Mouse (Mus musculus): ENCODE measurements around the gene S100a16. TPM values are rescaled to one million over a fixed set of nuclear protein-coding genes. Genes with fewer than 3 reads are reported as not detected.

The S100a16 gene
- 12.6 TPM for polyA plus RNA-seq (2014; fragmentation: Illumina TruSeq; extraction: RNeasy Lipid Tissue Mini Kit (QIAGEN cat#74804); ENCODE audit: low read depth, low replicate concordance)

DNA sequence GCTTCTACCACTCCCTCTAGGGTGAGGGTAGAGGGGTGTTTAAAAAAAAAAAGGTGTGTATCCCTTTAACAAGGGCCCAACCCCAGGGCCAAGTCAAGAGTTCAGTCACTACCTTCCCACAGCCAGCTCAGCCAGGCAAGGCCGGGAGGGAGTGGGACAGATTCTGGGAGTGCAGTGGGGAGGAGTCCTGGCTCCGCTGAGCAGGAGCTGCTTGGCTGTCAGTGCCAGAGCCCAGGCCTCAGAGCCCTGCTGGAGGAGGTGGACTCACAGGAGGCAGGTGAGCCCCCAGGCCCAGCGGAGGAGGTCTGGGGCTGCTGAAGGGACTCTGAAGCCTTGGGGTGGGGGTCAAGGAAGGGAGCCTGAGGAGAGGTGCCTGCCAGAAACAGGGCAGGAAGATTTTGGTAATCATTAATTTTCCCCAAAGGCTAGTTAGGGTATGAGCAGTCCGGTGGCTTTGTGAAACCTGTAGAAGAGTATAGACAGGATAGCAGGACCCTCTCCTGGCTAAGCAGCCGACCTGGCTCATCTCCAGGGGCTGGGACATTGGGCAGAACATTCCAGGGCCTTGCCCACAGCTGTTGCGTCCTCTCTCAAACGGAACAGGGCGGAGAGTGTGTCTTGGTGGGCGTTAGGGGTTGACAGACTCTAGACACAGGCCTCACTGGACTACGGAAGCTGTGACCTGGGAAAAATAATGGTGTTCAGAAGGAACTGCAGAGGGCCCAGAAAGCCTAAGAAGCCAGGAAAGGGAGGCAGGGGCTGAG lies at the start of gene S100a16:
Gene S100a16, plus strand, starts transcription at position 114 of the 764 bp plus-strand sequence.

DNA sequence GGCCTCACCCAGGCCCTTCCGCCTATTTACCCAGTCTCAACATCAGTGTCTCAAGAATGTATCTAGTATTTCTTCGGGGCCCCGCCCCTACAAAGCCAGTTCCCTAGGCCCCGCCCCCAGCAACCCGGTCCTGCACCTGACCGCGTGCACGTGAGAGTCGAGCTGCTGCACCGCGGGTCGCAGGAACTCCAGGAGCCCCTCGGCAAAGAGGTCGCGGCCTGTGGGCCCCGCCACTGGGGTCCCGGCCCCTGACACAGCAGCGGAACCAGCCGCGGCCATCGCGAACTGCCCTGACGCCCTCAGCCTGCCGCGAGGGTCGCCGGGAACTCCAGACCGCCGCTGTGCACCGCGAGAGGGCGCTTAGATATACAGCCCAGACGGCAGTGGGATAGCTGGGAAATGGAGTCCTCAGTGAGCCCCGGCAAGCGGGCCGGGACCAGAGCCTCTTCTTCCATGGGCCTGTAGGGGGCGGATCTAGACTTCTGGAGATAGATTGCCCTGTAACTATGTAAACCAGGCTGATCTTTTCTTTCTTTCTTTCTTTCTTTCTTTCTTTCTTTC lies 46.3 kb upstream of the S100a16 start, which contains the start of gene Snapin:
Gene Snapin, minus strand, starts transcription at position 338 of the 561 bp plus-strand sequence.

DNA sequence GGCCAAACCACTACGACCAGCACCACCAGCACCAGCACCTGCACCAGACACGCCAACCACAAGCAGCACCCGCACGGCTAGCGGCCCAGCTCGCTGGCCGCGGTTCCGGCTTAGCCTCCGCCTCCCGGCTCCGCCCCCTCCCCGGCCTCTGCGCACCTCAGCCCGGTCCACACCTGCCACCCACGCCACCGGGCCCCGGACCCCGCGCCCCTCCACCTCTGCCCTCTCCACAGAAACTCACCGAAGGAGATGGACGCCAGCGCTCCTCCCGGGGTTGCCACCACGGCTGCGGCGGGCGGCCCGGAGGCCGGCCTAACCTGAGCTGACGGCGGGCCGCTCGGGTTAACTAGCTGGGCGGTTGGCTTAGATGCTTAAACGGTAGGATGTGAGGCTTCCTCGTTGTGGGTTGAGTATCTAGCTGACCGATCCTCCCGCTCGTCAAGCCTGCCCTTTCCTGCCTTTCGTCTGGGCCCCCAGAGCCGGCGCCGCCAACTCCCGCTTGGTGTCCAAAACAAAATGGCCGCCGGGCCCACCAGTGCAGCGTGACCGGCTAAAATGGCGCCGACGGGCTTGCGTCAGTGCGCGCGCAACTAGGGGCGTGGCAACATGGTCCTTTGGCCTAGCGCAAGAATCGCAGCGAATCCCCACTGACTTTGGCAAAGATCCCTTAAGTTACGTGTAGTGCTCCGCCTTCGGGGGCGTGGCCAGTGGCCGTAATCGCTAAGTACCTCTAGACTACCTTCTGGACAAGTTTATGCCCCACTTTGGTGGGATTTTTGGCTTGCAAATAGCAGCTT lies 27.9 kb upstream of the S100a16 start, which contains the start of gene Chtop:
Gene Chtop, minus strand, starts transcription at position 549 of the 797 bp plus-strand sequence.

DNA sequence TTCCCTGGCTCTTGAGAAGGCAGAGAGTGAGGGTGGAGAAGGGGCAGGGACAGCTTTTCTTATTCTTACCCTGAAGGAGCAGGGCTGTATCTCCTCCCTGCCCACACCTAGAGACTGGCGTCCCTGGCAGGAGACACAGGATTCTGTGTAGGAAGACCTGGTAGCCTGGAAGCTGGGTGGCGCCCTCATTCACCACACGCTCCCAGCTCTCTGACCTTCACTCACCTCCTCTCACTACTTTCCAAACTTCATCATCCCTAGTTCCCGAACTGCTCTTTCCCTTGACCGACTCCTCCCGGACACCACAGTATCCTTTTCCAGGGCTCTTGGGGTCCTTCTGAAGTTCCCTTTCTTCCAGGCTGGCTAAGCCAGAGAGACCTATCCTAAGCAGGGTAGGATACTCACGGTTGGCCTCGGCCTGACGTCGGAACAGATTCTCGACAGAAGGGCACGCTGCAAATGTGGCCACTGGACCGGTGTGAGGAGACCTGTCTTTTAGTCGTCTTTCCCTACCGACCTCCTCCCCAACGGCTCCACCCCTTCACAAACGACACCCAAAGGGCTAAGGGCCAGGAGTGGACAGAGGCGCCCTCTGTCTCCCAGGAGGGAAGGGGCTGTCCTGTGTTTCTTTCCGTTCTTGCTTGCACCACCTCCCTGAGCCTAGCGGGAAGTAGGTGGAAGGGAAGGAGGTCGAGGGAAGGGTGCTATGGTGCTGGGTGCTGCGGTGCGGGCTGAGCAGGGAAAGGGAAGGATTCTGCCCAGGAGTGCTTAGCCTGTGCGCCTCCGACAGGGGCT lies 23.1 kb upstream of the S100a16 start, which contains the start of the genes S100a1 and S100a13:
Gene S100a1, minus strand, starts transcription at position 597 of the 795 bp plus-strand sequence.
Gene S100a13, plus strand, starts transcription at position 640 of the 795 bp plus-strand sequence.

DNA sequence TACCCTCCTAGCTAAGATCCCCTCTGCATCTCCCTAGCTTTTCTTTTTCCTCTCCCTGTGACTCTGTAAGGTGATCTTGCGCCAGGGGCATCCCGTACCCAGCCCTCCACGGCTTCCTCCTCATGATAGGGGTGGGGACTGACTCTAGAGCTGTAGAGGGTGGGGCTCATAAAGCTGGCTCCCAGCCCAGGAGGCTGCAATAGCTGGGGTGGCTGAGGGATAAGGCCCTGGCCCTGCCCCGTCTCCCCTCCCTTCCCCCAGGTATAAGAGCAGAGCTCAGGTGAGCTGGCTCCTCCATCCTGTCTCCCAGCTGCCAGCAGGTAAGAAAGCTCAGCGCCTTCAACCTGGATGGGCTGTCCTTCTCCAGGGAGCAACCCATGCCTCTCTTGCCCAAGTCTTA lies 10.5 kb upstream of the S100a16 start, which contains the start of gene S100a14:
Gene S100a14, plus strand, starts transcription at position 277 of the 400 bp plus-strand sequence.

DNA sequence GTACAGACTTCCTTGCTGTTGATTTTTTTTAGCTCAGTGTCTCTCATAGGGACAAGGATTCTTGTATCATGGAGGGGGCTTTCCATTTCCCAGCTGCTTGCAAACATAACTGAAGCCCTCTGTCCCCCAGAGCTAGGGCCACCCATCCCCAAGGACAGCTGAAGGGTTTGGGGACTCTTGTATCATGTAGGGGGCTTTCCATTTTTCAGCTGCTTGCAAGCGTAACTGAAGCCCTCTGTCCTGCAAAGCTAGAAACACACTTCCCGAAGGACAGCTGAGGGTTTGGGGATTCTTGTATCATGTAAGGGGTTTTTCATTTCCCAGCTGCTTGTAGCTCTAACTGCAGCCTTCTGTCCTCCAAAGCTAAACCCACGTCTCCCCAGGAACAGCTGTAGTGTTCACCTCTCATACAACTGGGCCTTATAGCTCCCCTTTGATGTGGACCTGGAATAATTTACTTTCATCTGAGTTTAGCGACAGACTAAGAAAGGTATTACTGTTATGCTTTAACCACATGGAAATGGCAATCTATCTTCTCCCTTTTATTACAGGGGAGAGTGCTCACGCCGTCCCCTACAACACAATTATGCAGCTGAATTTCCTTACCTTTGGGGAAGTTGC lies 23.1 kb downstream of the S100a16 start, which contains the start of gene S100a3:
Gene S100a3, plus strand, starts transcription at position 571 of the 621 bp plus-strand sequence.

DNA sequence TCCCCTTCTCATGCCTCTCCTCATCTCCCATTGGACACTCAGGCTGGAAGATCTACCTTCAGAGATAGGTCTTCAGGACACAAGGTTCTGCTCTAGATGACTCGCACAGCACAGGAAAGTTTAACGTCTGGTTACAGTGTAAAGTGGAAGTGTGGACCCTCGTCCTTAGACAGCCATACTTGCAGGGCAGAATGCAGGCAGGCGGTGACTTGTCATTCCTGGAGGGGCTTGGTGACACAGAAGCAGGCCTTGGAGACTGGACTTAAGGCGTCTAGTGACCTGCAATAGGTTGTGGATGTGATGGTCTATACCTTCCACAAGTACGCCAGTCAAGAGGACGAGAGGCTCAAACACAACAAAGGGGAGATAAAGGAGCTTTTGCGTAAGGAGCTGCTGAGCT lies 52.9 kb downstream of the S100a16 start, which contains the start of gene S100a2:
Gene S100a2, plus strand, starts transcription at position 301 of the 400 bp plus-strand sequence.

Other genes with a start within 250 kb of the S100a16 start
- 13.4 TPM for gene Gatad2b, start 244.1 kb upstream of the S100a16 start, polyA plus RNA-seq (2014; fragmentation: Illumina TruSeq; extraction: RNeasy Lipid Tissue Mini Kit (QIAGEN cat#74804); ENCODE audit: low read depth, low replicate concordance)
- not detected for gene Slc27a3, start 147.3 kb upstream of the S100a16 start, polyA plus RNA-seq (2014; fragmentation: Illumina TruSeq; extraction: RNeasy Lipid Tissue Mini Kit (QIAGEN cat#74804); ENCODE audit: low read depth, low replicate concordance)
- gene Ints3, start 103.6 kb upstream of the S100a16 start, polyA plus RNA-seq (2014; fragmentation: Illumina TruSeq; extraction: RNeasy Lipid Tissue Mini Kit (QIAGEN cat#74804); ENCODE audit: low read depth, low replicate concordance), result 3.6 TPM
- 3.0 TPM for gene Npr1, start 71.4 kb upstream of the S100a16 start, polyA plus RNA-seq (2014; fragmentation: Illumina TruSeq; extraction: RNeasy Lipid Tissue Mini Kit (QIAGEN cat#74804); ENCODE audit: low read depth, low replicate concordance)
- 16.2 TPM for gene Ilf2, start 61.1 kb upstream of the S100a16 start, polyA plus RNA-seq (2014; fragmentation: Illumina TruSeq; extraction: RNeasy Lipid Tissue Mini Kit (QIAGEN cat#74804); ENCODE audit: low read depth, low replicate concordance)
- 31.9 TPM for gene Snapin, start 46.2 kb upstream of the S100a16 start, polyA plus RNA-seq (2014; fragmentation: Illumina TruSeq; extraction: RNeasy Lipid Tissue Mini Kit (QIAGEN cat#74804); ENCODE audit: low read depth, low replicate concordance)
- 71.7 TPM for gene Chtop, start 27.8 kb upstream of the S100a16 start, polyA plus RNA-seq (2014; fragmentation: Illumina TruSeq; extraction: RNeasy Lipid Tissue Mini Kit (QIAGEN cat#74804); ENCODE audit: low read depth, low replicate concordance)
- gene S100a1, start 22.9 kb upstream of the S100a16 start, polyA plus RNA-seq (2014; fragmentation: Illumina TruSeq; extraction: RNeasy Lipid Tissue Mini Kit (QIAGEN cat#74804); ENCODE audit: low read depth, low replicate concordance), result 118 TPM
- gene S100a13, start 22.8 kb upstream of the S100a16 start, polyA plus RNA-seq (2014; fragmentation: Illumina TruSeq; extraction: RNeasy Lipid Tissue Mini Kit (QIAGEN cat#74804); ENCODE audit: low read depth, low replicate concordance), result 21.7 TPM
- gene S100a14, start 10.4 kb upstream of the S100a16 start, polyA plus RNA-seq (2014; fragmentation: Illumina TruSeq; extraction: RNeasy Lipid Tissue Mini Kit (QIAGEN cat#74804); ENCODE audit: low read depth, low replicate concordance), result not detected
- not detected for gene S100a3, start 23.3 kb downstream of the S100a16 start, polyA plus RNA-seq (2014; fragmentation: Illumina TruSeq; extraction: RNeasy Lipid Tissue Mini Kit (QIAGEN cat#74804); ENCODE audit: low read depth, low replicate concordance)
- not detected for gene S100a2, start 53.0 kb downstream of the S100a16 start, polyA plus RNA-seq (2014; fragmentation: Illumina TruSeq; extraction: RNeasy Lipid Tissue Mini Kit (QIAGEN cat#74804); ENCODE audit: low read depth, low replicate concordance)
- not detected for gene Gm42674, start 64.7 kb downstream of the S100a16 start, polyA plus RNA-seq (2014; fragmentation: Illumina TruSeq; extraction: RNeasy Lipid Tissue Mini Kit (QIAGEN cat#74804); ENCODE audit: low read depth, low replicate concordance)
- gene S100a4, start 66.5 kb downstream of the S100a16 start, polyA plus RNA-seq (2014; fragmentation: Illumina TruSeq; extraction: RNeasy Lipid Tissue Mini Kit (QIAGEN cat#74804); ENCODE audit: low read depth, low replicate concordance), result 1.1 TPM
- gene S100a5, start 71.3 kb downstream of the S100a16 start, polyA plus RNA-seq (2014; fragmentation: Illumina TruSeq; extraction: RNeasy Lipid Tissue Mini Kit (QIAGEN cat#74804); ENCODE audit: low read depth, low replicate concordance), result not detected
- gene S100a6, start 75.6 kb downstream of the S100a16 start, polyA plus RNA-seq (2014; fragmentation: Illumina TruSeq; extraction: RNeasy Lipid Tissue Mini Kit (QIAGEN cat#74804); ENCODE audit: low read depth, low replicate concordance), result 1.2 TPM
- not detected for gene S100a7a, start 116.8 kb downstream of the S100a16 start, polyA plus RNA-seq (2014; fragmentation: Illumina TruSeq; extraction: RNeasy Lipid Tissue Mini Kit (QIAGEN cat#74804); ENCODE audit: low read depth, low replicate concordance)
- gene S100a8, start 131.7 kb downstream of the S100a16 start, polyA plus RNA-seq (2014; fragmentation: Illumina TruSeq; extraction: RNeasy Lipid Tissue Mini Kit (QIAGEN cat#74804); ENCODE audit: low read depth, low replicate concordance), result 4.1 TPM
- gene S100a9, start 158.5 kb downstream of the S100a16 start, polyA plus RNA-seq (2014; fragmentation: Illumina TruSeq; extraction: RNeasy Lipid Tissue Mini Kit (QIAGEN cat#74804); ENCODE audit: low read depth, low replicate concordance), result 2.4 TPM
- gene Pglyrp4, start 189.7 kb downstream of the S100a16 start, polyA plus RNA-seq (2014; fragmentation: Illumina TruSeq; extraction: RNeasy Lipid Tissue Mini Kit (QIAGEN cat#74804); ENCODE audit: low read depth, low replicate concordance), result not detected
- not detected for gene Gm5849, start 240.6 kb downstream of the S100a16 start, polyA plus RNA-seq (2014; fragmentation: Illumina TruSeq; extraction: RNeasy Lipid Tissue Mini Kit (QIAGEN cat#74804); ENCODE audit: low read depth, low replicate concordance)